ENCODE assay signal across 9 mouse cellular contexts in the genomic region with DNA sequence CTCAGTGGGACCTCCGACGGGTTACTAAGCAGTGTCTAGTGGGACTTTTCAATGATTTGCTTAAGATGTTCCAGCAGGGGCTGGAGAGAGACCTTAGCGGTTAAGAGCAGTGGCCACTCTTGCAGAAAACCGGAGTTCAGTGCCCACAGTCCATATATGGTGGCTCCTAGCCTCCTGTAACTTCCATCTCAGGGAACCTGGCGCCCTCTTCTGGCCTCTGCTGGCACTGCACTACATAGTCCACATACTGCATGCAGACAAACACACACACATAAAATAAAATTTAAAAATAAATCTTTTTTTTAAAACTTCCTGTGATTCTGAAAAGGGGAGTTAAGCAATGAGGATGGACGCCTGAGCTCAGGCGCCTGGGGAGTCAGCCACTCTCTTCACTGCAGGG. TPM values are rescaled to one million over a fixed set of nuclear protein-coding genes. Genes with fewer than 3 reads are reported as not detected.
DNase-seq lines count a peak whose midpoint lies in the region; ATAC-seq and TF ChIP-seq lines count a peak whose summit lies in the region.
"Had no signal": no experiment of that assay in that cellular context is flagged by ENCODE, and none has a peak within 500 bp of the region (broad histone marks: within the 10 kb centered on the region; RNA-seq: fewer than 3 reads in every experiment).

No protein-coding gene starts in this region.

- ATAC-seq in neural tube, embryonic 15.5 days (ENCODE audit: low FRiP score), result no peak
- no peak for ATAC-seq in liver, embryonic 14.5 days (ENCODE audit: insufficient read depth)
- no peak for ATAC-seq in midbrain, embryonic 16.5 days

- no peak for TF ChIP-seq POLR2A in heart, adult 2 months (IDR thresholded peaks at IDR 0.05; ENCODE audit: insufficient read depth, low read depth, low read length)

- peak; percentile 25; the same call in 1 of the 2 replicates for TF ChIP-seq CTCF in heart, adult 2 months (IDR thresholded peaks at IDR 0.05)
- TF ChIP-seq CTCF in liver, embryonic 14.5 days (IDR thresholded peaks at IDR 0.05; ENCODE audit: low read depth), result peak; percentile 65

- H3K4me3 ChIP-seq in heart, adult 2 months, result no peak overlapping the region
- H3K4me3 ChIP-seq in neural tube, embryonic 15.5 days (replicated peaks), result no peak overlapping the region
- H3K4me3 ChIP-seq in liver, embryonic 14.5 days (ENCODE audit: insufficient read depth in 1 of 2, low read depth in 2 of 2, low read length in 2 of 2), result no peak overlapping the region
- H3K4me3 ChIP-seq in midbrain, embryonic 16.5 days (ENCODE audit: low read depth, low read length), result no peak overlapping the region

- no peak for TF ChIP-seq EP300 in heart, adult 2 months (IDR thresholded peaks at IDR 0.05; ENCODE audit: insufficient read depth, low read depth, low read length)
- no peak for TF ChIP-seq EP300 in liver, embryonic 14.5 days (IDR thresholded peaks at IDR 0.05; ENCODE audit: low read depth)

- no peaks in the 10 kb centered on the region for H3K27me3 ChIP-seq in heart, adult 2 months (ENCODE audit: control insufficient read depth, insufficient read depth, low read length)
- no peaks in the 10 kb centered on the region for H3K27me3 ChIP-seq in neural tube, embryonic 15.5 days (replicated peaks)
- no peaks in the 10 kb centered on the region for H3K27me3 ChIP-seq in liver, embryonic 14.5 days (ENCODE audit: control insufficient read depth, insufficient read depth, low read length)
- H3K27me3 ChIP-seq in midbrain, embryonic 16.5 days (ENCODE audit: control insufficient read depth, insufficient read depth, low read depth, low read length), result no peaks in the 10 kb centered on the region

- H3K9ac ChIP-seq in heart, adult 2 months (ENCODE audit: low read depth, low read length), result no peak overlapping the region
- H3K9ac ChIP-seq in neural tube, embryonic 15.5 days (replicated peaks), result no peak overlapping the region
- H3K9ac ChIP-seq in liver, embryonic 14.5 days (replicated peaks), result no peak overlapping the region
- no peak overlapping the region for H3K9ac ChIP-seq in midbrain, embryonic 16.5 days (ENCODE audit: low read depth, low read length)

- H3K4me2 ChIP-seq in neural tube, embryonic 15.5 days, result no peak overlapping the region
- H3K4me2 ChIP-seq in liver, embryonic 14.5 days (ENCODE audit: low read depth), result no peak overlapping the region
- H3K4me2 ChIP-seq in midbrain, embryonic 16.5 days (ENCODE audit: low read length), result no peak overlapping the region

- intact Hi-C loops in heart, adult 2 months (cut with DNase I), result no loop called here
- intact Hi-C loops in heart, postnatal 14 days (cut with DNase I), result no loop called here

- H3K36me3 ChIP-seq in heart, adult 2 months (ENCODE audit: control insufficient read depth, insufficient read depth, low read length), result no peaks in the 10 kb centered on the region
- H3K36me3 ChIP-seq in neural tube, embryonic 15.5 days, result no peaks in the 10 kb centered on the region
- no peaks in the 10 kb centered on the region for H3K36me3 ChIP-seq in liver, embryonic 14.5 days (replicated peaks; ENCODE audit: control insufficient read depth, insufficient read depth, low read depth)
- H3K36me3 ChIP-seq in midbrain, embryonic 16.5 days (ENCODE audit: control insufficient read depth, insufficient read depth, low read length), result no peaks in the 10 kb centered on the region

- DNase-seq in heart, adult 2 months, result no peak
- no peak for DNase-seq in heart, postnatal 14 days
- peak; percentile 20 for DNase-seq in neural tube, embryonic 10.5 days (ENCODE audit: extremely low spot score, low spot score)
- peak in 1 of 3 experiments; percentile 11 for DNase-seq in liver, embryonic 14.5 days (ENCODE audit: low read depth in 3 of 3, low spot score in 3 of 3)
- no peak for DNase-seq in left cerebral cortex, adult 18-20 months (ENCODE audit: low spot score in 2 of 2)
- no peak for DNase-seq in adrenal gland, postnatal 25 days

- H3K27ac ChIP-seq in heart, adult 2 months, result no peak overlapping the region
- H3K27ac ChIP-seq in neural tube, embryonic 15.5 days (replicated peaks), result no peak overlapping the region
- H3K27ac ChIP-seq in liver, embryonic 14.5 days, result no peak overlapping the region
- no peak overlapping the region for H3K27ac ChIP-seq in midbrain, embryonic 16.5 days (ENCODE audit: low read length)

- H3K79me2 ChIP-seq in heart, adult 2 months (replicated peaks; ENCODE audit: control insufficient read depth, insufficient read depth, low read length), result no peaks in the 10 kb centered on the region

- no peaks in the 10 kb centered on the region for H3K9me3 ChIP-seq in neural tube, embryonic 15.5 days (replicated peaks)
- H3K9me3 ChIP-seq in liver, embryonic 14.5 days (ENCODE audit: control insufficient read depth, low read length), result no peaks in the 10 kb centered on the region
- H3K9me3 ChIP-seq in midbrain, embryonic 16.5 days (replicated peaks; ENCODE audit: control insufficient read depth, low read length, poor library complexity, severe bottlenecking), result no peaks in the 10 kb centered on the region

- WGBS in heart, adult 2 months, result 75% methylated on average over 7 of the region's 7 CpGs
- 86% methylated on average over 7 of the region's 7 CpGs for WGBS in neural tube, embryonic 15.5 days
- WGBS in liver, embryonic 14.5 days (ENCODE audit: insufficient replicate concordance), result 64% methylated on average over 7 of the region's 7 CpGs
- WGBS in midbrain, embryonic 16.5 days, result 78% methylated on average over 7 of the region's 7 CpGs

- no peaks in the 10 kb centered on the region for H3K4me1 ChIP-seq in heart, adult 2 months (ENCODE audit: control insufficient read depth, insufficient read depth, low read length)
- H3K4me1 ChIP-seq in neural tube, embryonic 15.5 days, result no peaks in the 10 kb centered on the region
- no peaks in the 10 kb centered on the region for H3K4me1 ChIP-seq in liver, embryonic 14.5 days (replicated peaks; ENCODE audit: control insufficient read depth in 2 of 2, insufficient read depth in 2 of 2, low read length in 1 of 2)
- H3K4me1 ChIP-seq in midbrain, embryonic 16.5 days (ENCODE audit: control insufficient read depth, insufficient read depth, low read length), result no peaks in the 10 kb centered on the region

RNA-seq across cellular contexts. Expression of a gene that starts 6.3 kb away (rescaled TPM):
- not detected for total RNA-seq in heart, adult 2 months (2021)
- polyA plus RNA-seq in heart, adult 2 months (2012; rRNA removed), result not detected in 2 replicates
- not detected for total RNA-seq in heart, postnatal 14 days (2021)
- polyA plus RNA-seq in neural tube, embryonic 15.5 days (2015; fragmentation: Nextera tagmentation; extraction: Ambion mirVana), result not detected in 2 replicates
- not detected in 2 replicates for polyA plus RNA-seq in liver, embryonic 14.5 days (2012; rRNA removed)
- not detected in 2 replicates for polyA plus RNA-seq in liver, embryonic 14.5 days (2014; fragmentation: Nextera tagmentation; extraction: Ambion mirVana)
- total RNA-seq in left cerebral cortex, adult 18-20 months (2021), result not detected
- total RNA-seq in adrenal gland, postnatal 25 days (2021), result not detected in 2 replicates
- polyA plus RNA-seq in midbrain, embryonic 16.5 days (2015; fragmentation: Nextera tagmentation; extraction: Ambion mirVana), result not detected in 2 replicates
- total RNA-seq: heart, postnatal 10 days had no signal

RNA-seq across cellular contexts. Expression of a gene that starts 15.4 kb away (rescaled TPM):
- not detected for total RNA-seq in heart, adult 2 months (2021)
- polyA plus RNA-seq in heart, adult 2 months (2012; rRNA removed), result 0.94 and 1.1 TPM in 2 replicates
- total RNA-seq in heart, postnatal 14 days (2021), result under 1 TPM in 1 of 2 experiments, not detected in 1; 0.24 TPM
- polyA plus RNA-seq in neural tube, embryonic 15.5 days (2015; fragmentation: Nextera tagmentation; extraction: Ambion mirVana), result 5.1 and 5.5 TPM in 2 replicates
- 0.03 and 0.17 TPM in 2 replicates for polyA plus RNA-seq in liver, embryonic 14.5 days (2012; rRNA removed)
- polyA plus RNA-seq in liver, embryonic 14.5 days (2014; fragmentation: Nextera tagmentation; extraction: Ambion mirVana), result 0.08 and 0.66 TPM in 2 replicates
- 1 to 10 TPM; 2.1 to 4.4 TPM for total RNA-seq in left cerebral cortex, adult 18-20 months (2021)
- 1.7 and 3.4 TPM in 2 replicates for total RNA-seq in adrenal gland, postnatal 25 days (2021)
- polyA plus RNA-seq in midbrain, embryonic 16.5 days (2015; fragmentation: Nextera tagmentation; extraction: Ambion mirVana), result 6.1 and 6.7 TPM in 2 replicates
- total RNA-seq: heart, postnatal 10 days had no signal

RNA-seq across cellular contexts. Expression of a gene that starts 28.6 kb away (rescaled TPM):
- under 1 TPM; 0.41 to 0.44 TPM for total RNA-seq in heart, adult 2 months (2021)
- polyA plus RNA-seq in heart, adult 2 months (2012; rRNA removed), result 0.26 and 0.31 TPM in 2 replicates
- total RNA-seq in heart, postnatal 14 days (2021), result under 1 TPM; 0.27 to 0.33 TPM
- polyA plus RNA-seq in neural tube, embryonic 15.5 days (2015; fragmentation: Nextera tagmentation; extraction: Ambion mirVana), result not detected in 2 replicates
- 0.01 and 0.03 TPM in 2 replicates for polyA plus RNA-seq in liver, embryonic 14.5 days (2012; rRNA removed)
- not detected in 2 replicates for polyA plus RNA-seq in liver, embryonic 14.5 days (2014; fragmentation: Nextera tagmentation; extraction: Ambion mirVana)
- under 1 TPM; 0.63 to 0.68 TPM for total RNA-seq in left cerebral cortex, adult 18-20 months (2021)
- total RNA-seq in adrenal gland, postnatal 25 days (2021), result 0.43 TPM in 1 of 2 replicates, not detected in the other
- 0.06 TPM in 1 of 2 replicates, not detected in the other for polyA plus RNA-seq in midbrain, embryonic 16.5 days (2015; fragmentation: Nextera tagmentation; extraction: Ambion mirVana)

RNA-seq across cellular contexts. Expression of a gene that starts 57.7 kb away (rescaled TPM):
- total RNA-seq in heart, adult 2 months (2021), result not detected
- 0.09 and 0.33 TPM in 2 replicates for polyA plus RNA-seq in heart, adult 2 months (2012; rRNA removed)
- under 1 TPM in 1 of 2 experiments, not detected in 1; 0.10 TPM for total RNA-seq in heart, postnatal 14 days (2021)
- 0.19 and 0.54 TPM in 2 replicates for polyA plus RNA-seq in neural tube, embryonic 15.5 days (2015; fragmentation: Nextera tagmentation; extraction: Ambion mirVana)
- polyA plus RNA-seq in liver, embryonic 14.5 days (2012; rRNA removed), result 0.01 TPM in 1 of 2 replicates, not detected in the other
- not detected in 2 replicates for polyA plus RNA-seq in liver, embryonic 14.5 days (2014; fragmentation: Nextera tagmentation; extraction: Ambion mirVana)
- not detected for total RNA-seq in left cerebral cortex, adult 18-20 months (2021)
- total RNA-seq in adrenal gland, postnatal 25 days (2021), result not detected in 2 replicates
- polyA plus RNA-seq in midbrain, embryonic 16.5 days (2015; fragmentation: Nextera tagmentation; extraction: Ambion mirVana), result 0.09 and 0.29 TPM in 2 replicates
- total RNA-seq: heart, postnatal 10 days had no signal
